Mouse (Mus musculus): ENCODE measurements around the gene Anapc1. TPM values are rescaled to one million over a fixed set of nuclear protein-coding genes. Genes with fewer than 3 reads are reported as not detected.

Anapc1 gene
- polyA plus RNA-seq, 1 experiment: 144 TPM

GRCm38 (mm10) chr2:128680661-128681060 lies 6.5 kb downstream of the Anapc1 start:
- peaks cover 28% of the 10 kb centered on the region for H3K36me3 ChIP-seq (ENCODE audit: control insufficient read depth, insufficient read depth, low read length, poor library complexity, severe bottlenecking)
- H3K27me3 ChIP-seq (ENCODE audit: control insufficient read depth, insufficient read depth, low read length, poor library complexity, severe bottlenecking): no peaks in the 10 kb centered on the region
- no peak overlapping the region for H3K27ac ChIP-seq (ENCODE audit: insufficient read depth, low read length)
- TF ChIP-seq CTCF (IDR thresholded peaks at IDR 0.05; ENCODE audit: low read depth, low read length) (no peak), POLR2A (IDR thresholded peaks at IDR 0.05; ENCODE audit: insufficient read depth, low read length) (no peak)
- no peak overlapping the region for H3K4me3 ChIP-seq (ENCODE audit: low read depth, low read length)
- H3K9me3 ChIP-seq (replicated peaks; ENCODE audit: control insufficient read depth, insufficient read depth, low read length, poor library complexity, severe bottlenecking): no peaks in the 10 kb centered on the region
- no peaks in the 10 kb centered on the region for H3K4me1 ChIP-seq (ENCODE audit: control insufficient read depth, insufficient read depth, low read length)
- no peak overlapping the region for H3K9ac ChIP-seq (ENCODE audit: low read depth, poor library complexity, severe bottlenecking)

DNA sequence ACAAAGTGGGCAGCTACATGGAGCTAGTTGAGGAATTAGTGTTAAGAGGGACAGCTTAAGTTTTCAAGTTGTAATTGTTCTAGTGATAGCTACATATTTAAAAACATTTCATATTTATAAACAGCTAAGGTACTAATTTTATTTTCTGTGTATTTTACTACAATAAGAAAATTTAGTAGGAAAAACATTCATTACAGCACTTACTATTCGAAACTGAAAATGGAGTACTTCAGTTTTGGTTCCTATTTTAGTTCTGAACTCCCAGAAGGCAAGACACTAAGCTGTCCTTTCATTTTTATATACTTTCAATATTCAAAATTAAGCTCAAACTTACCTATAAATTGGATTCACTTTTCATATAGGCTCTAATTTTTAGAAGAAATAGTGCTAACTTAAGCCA lies 66.6 kb downstream of the Anapc1 start:
- Histone ChIP-seq H3K4me3 (ENCODE audit: low read depth, low read length) (no peak overlapping the region), H3K9me3 (replicated peaks; ENCODE audit: control insufficient read depth, insufficient read depth, low read length, poor library complexity, severe bottlenecking) (no peaks in the 10 kb centered on the region), H3K27ac (ENCODE audit: insufficient read depth, low read length) (no peak overlapping the region), H3K27me3 (ENCODE audit: control insufficient read depth, insufficient read depth, low read length, poor library complexity, severe bottlenecking) (no peaks in the 10 kb centered on the region), H3K36me3 (ENCODE audit: control insufficient read depth, insufficient read depth, low read length, poor library complexity, severe bottlenecking) (peaks cover 70% of the 10 kb centered on the region), H3K4me1 (ENCODE audit: control insufficient read depth, insufficient read depth, low read length) (no peaks in the 10 kb centered on the region), H3K9ac (ENCODE audit: low read depth, poor library complexity, severe bottlenecking) (no peak overlapping the region)
- TF ChIP-seq POLR2A (IDR thresholded peaks at IDR 0.05; ENCODE audit: insufficient read depth, low read length): no peak
- TF ChIP-seq EP300 (IDR thresholded peaks at IDR 0.05; ENCODE audit: insufficient read depth, low read depth, low read length): no peak
- TF ChIP-seq CTCF (IDR thresholded peaks at IDR 0.05; ENCODE audit: low read depth, low read length): no peak

DNA sequence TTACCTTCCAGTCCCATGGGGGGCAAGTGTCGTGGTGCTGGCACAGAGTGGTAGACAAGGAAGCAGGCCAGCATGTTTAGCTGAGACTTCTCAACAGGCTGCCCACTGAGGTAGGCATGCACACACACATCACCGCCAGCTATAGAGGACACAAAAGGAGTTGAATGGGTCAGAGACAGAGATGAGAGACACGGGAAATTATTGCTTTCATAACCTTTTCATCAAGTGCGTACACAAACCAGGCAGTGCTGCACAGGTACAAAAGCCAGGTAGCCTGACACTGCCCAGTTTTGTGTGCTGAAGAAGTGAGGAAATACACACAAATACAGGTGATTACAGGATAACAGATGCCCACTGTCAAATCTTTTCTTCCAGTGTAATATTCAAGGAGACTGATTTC lies 71.8 kb downstream of the Anapc1 start:
- H3K4me1 ChIP-seq (ENCODE audit: control insufficient read depth, insufficient read depth, low read length): no peaks in the 10 kb centered on the region
- H3K9ac ChIP-seq (ENCODE audit: low read depth, poor library complexity, severe bottlenecking): no peak overlapping the region
- no peak overlapping the region for H3K4me3 ChIP-seq (ENCODE audit: low read depth, low read length)
- H3K36me3 ChIP-seq (ENCODE audit: control insufficient read depth, insufficient read depth, low read length, poor library complexity, severe bottlenecking): peaks cover 47% of the 10 kb centered on the region
- no peak overlapping the region for H3K27ac ChIP-seq (ENCODE audit: insufficient read depth, low read length)
- no peak for TF ChIP-seq EP300 (IDR thresholded peaks at IDR 0.05; ENCODE audit: insufficient read depth, low read depth, low read length)
- no peak for TF ChIP-seq CTCF (IDR thresholded peaks at IDR 0.05; ENCODE audit: low read depth, low read length)
- TF ChIP-seq POLR2A (IDR thresholded peaks at IDR 0.05; ENCODE audit: insufficient read depth, low read length): no peak
- no peaks in the 10 kb centered on the region for H3K9me3 ChIP-seq (replicated peaks; ENCODE audit: control insufficient read depth, insufficient read depth, low read length, poor library complexity, severe bottlenecking)
- H3K27me3 ChIP-seq (ENCODE audit: control insufficient read depth, insufficient read depth, low read length, poor library complexity, severe bottlenecking): no peaks in the 10 kb centered on the region

DNA sequence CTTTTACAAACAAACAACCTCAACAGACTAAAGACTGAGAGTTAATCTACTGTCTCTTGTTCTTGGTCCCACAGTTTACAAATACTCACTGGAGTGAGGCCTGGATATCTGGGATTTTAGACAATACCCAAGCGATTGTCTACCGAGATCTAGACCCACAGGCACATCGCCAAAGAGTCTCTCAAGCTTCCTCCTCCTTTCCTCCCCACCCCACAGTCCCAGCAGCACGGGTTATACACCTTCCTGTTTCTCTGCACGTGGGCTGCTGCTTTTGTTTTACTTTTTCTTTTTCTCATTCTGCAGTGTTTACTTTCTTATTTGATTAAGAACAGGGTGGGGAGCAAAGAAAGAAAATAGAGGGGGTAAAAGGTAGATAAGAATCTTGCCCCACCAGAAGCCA lies 73.8 kb downstream of the Anapc1 start:
- H3K27ac ChIP-seq (ENCODE audit: insufficient read depth, low read length): no peak overlapping the region
- no peaks in the 10 kb centered on the region for H3K9me3 ChIP-seq (replicated peaks; ENCODE audit: control insufficient read depth, insufficient read depth, low read length, poor library complexity, severe bottlenecking)
- no peak overlapping the region for H3K4me3 ChIP-seq (ENCODE audit: low read depth, low read length)
- TF ChIP-seq EP300 (IDR thresholded peaks at IDR 0.05; ENCODE audit: insufficient read depth, low read depth, low read length): no peak
- H3K9ac ChIP-seq (ENCODE audit: low read depth, poor library complexity, severe bottlenecking): no peak overlapping the region
- H3K36me3 ChIP-seq (ENCODE audit: control insufficient read depth, insufficient read depth, low read length, poor library complexity, severe bottlenecking): peaks cover 30% of the 10 kb centered on the region
- no peaks in the 10 kb centered on the region for H3K27me3 ChIP-seq (ENCODE audit: control insufficient read depth, insufficient read depth, low read length, poor library complexity, severe bottlenecking)
- no peaks in the 10 kb centered on the region for H3K4me1 ChIP-seq (ENCODE audit: control insufficient read depth, insufficient read depth, low read length)

DNA sequence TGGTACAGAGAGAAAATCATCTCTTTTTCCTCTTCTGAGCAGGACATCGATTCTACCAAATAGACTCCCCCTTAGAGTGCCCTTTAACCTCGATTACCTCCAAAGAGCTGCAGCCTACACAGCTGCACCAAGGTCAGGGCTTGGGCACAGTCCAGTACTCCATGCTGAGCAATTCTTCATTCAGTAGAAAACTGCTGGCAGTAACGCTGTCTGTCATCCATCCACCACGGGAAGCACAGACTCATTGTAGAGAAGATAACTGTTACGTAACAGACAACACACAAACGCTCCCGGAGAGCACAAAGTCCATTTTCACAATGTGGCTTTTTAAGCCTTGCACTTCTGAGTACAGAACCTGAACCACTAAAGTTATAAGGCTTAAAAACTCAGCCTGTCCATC lies 74.9 kb downstream of the Anapc1 start:
- no peak for TF ChIP-seq CTCF (IDR thresholded peaks at IDR 0.05; ENCODE audit: low read depth, low read length)
- no peak for TF ChIP-seq EP300 (IDR thresholded peaks at IDR 0.05; ENCODE audit: insufficient read depth, low read depth, low read length)
- TF ChIP-seq POLR2A (IDR thresholded peaks at IDR 0.05; ENCODE audit: insufficient read depth, low read length): no peak
- no peaks in the 10 kb centered on the region for H3K27me3 ChIP-seq (ENCODE audit: control insufficient read depth, insufficient read depth, low read length, poor library complexity, severe bottlenecking)
- no peak overlapping the region for H3K27ac ChIP-seq (ENCODE audit: insufficient read depth, low read length)
- H3K4me3 ChIP-seq (ENCODE audit: low read depth, low read length): no peak overlapping the region
- H3K9me3 ChIP-seq (replicated peaks; ENCODE audit: control insufficient read depth, insufficient read depth, low read length, poor library complexity, severe bottlenecking): no peaks in the 10 kb centered on the region
- H3K36me3 ChIP-seq (ENCODE audit: control insufficient read depth, insufficient read depth, low read length, poor library complexity, severe bottlenecking): peaks cover 22% of the 10 kb centered on the region
- H3K4me1 ChIP-seq (ENCODE audit: control insufficient read depth, insufficient read depth, low read length): no peaks in the 10 kb centered on the region
- H3K9ac ChIP-seq (ENCODE audit: low read depth, poor library complexity, severe bottlenecking): no peak overlapping the region

GRCm38 (mm10) chr2:128611178-128611577 lies 76.0 kb downstream of the Anapc1 start:
- Histone ChIP-seq H3K9ac (ENCODE audit: low read depth, poor library complexity, severe bottlenecking) (no peak overlapping the region), H3K4me3 (ENCODE audit: low read depth, low read length) (no peak overlapping the region), H3K36me3 (ENCODE audit: control insufficient read depth, insufficient read depth, low read length, poor library complexity, severe bottlenecking) (peaks cover 14% of the 10 kb centered on the region), H3K4me1 (ENCODE audit: control insufficient read depth, insufficient read depth, low read length) (no peaks in the 10 kb centered on the region), H3K9me3 (replicated peaks; ENCODE audit: control insufficient read depth, insufficient read depth, low read length, poor library complexity, severe bottlenecking) (no peaks in the 10 kb centered on the region), H3K27me3 (ENCODE audit: control insufficient read depth, insufficient read depth, low read length, poor library complexity, severe bottlenecking) (no peaks in the 10 kb centered on the region), H3K27ac (ENCODE audit: insufficient read depth, low read length) (no peak overlapping the region)
- TF ChIP-seq EP300 (IDR thresholded peaks at IDR 0.05; ENCODE audit: insufficient read depth, low read depth, low read length) (no peak), POLR2A (IDR thresholded peaks at IDR 0.05; ENCODE audit: insufficient read depth, low read length) (no peak), CTCF (IDR thresholded peaks at IDR 0.05; ENCODE audit: low read depth, low read length) (no peak)

Data from ES-Bruce4 (cell line).